Mouse (Mus musculus): Measurements from ENCODE around the gene Lst1. TPM values are rescaled to one million over a fixed set of nuclear protein-coding genes. Genes with fewer than 3 reads are reported as not detected.
A peak's percentile ranks its signal among the peaks of the same experiment; 100 is the strongest.

Gene Lst1
- polyA plus RNA-seq, 1 experiment from 2014 or later = 5.0 TPM

DNA sequence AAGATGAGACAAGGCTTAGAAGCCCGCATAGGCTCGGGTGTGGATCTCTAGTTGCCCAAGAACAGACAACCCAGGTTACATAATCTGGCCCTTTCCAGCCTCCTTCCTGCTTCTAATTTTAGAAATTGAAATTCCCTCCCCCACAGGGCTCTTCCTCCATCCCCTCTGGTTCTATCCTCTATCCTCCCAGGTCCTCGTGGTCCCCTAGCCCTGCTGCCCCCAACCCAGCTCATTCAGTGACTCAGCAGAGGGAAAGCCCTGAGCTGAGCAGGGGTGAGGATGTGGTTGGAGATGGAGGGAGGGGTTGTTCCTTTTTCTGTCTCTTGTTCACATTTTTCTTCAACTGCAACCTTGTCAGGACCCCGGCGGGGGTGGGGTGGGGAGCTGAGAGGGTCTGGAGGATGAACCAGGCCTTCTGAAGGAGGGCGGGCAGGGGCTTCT lies 31.4 kb upstream of the Lst1 start:
- 0 out of 2 replicates have a peak, but pooled peaks cover 2% of the 10 kb centered on the region for H3K36me3 ChIP-seq (ENCODE audit: control insufficient read depth, insufficient read depth, low read length)
- no peak overlapping the region for H3K4me3 ChIP-seq (ENCODE audit: low read depth, low read length)
- H3K27me3 ChIP-seq (ENCODE audit: control insufficient read depth, insufficient read depth, low read length) = no peaks in the 10 kb centered on the region
- H3K9me3 ChIP-seq (replicated peaks; ENCODE audit: control insufficient read depth, low read length) = no peaks in the 10 kb centered on the region
- H3K4me1 ChIP-seq (ENCODE audit: control insufficient read depth, insufficient read depth, low read length) = peaks cover 19% of the 10 kb centered on the region
- 61% methylated on average over 6 of the region's 6 CpGs for WGBS (ENCODE audit: insufficient replicate concordance)
- H3K27ac ChIP-seq (ENCODE audit: low read depth, low read length) = peak overlapping the region; percentile 29; the same call in 1 of the 2 replicates
- H3K4me2 ChIP-seq = no peak overlapping the region
- H3K9ac ChIP-seq (ENCODE audit: low read depth, low read length) = no peak overlapping the region
- no peak for ATAC-seq (replicated peaks; ENCODE audit: insufficient number of reproducible peaks, low FRiP score, low TSS enrichment)

DNA sequence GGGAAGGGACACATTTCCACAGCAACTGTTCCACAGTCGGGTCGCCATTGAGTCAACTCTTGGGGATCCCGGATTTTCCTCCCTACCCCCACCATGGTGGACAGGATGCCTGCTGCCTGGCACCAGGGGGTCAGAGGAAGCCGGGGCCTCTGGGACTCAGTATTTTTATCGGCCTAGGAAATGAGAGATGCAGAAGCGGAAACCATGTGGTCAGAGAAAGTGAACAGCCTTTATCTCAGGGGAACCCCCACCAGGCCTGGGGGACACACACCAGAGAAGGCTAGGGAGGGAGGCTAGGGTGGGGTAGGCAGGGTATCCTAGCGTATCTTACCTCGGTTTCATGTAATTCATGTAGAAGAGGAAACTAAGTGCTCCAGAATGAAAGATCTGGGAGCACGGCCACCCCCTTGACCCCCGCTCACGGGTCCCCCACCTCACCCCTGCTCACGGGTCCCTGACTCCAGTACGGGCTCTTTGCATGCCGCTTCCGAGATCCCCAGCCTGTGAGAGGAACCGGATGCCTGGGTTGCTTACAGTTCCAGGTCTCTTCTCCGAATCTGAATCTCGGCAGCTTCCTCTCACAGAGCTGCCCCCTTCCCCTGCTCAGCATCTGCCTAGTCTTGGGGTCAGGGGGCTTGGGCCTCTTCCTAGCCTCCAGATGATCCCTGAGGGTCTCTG lies 30.4 kb upstream of the Lst1 start:
- no peak overlapping the region for H3K9ac ChIP-seq (ENCODE audit: low read depth, low read length)
- no peaks in the 10 kb centered on the region for H3K9me3 ChIP-seq (replicated peaks; ENCODE audit: control insufficient read depth, low read length)
- H3K4me2 ChIP-seq = no peak overlapping the region
- peaks cover 19% of the 10 kb centered on the region for H3K4me1 ChIP-seq (ENCODE audit: control insufficient read depth, insufficient read depth, low read length)
- H3K27me3 ChIP-seq (ENCODE audit: control insufficient read depth, insufficient read depth, low read length) = no peaks in the 10 kb centered on the region
- H3K36me3 ChIP-seq (ENCODE audit: control insufficient read depth, insufficient read depth, low read length) = 0 out of 2 replicates have a peak, but pooled peaks cover 2% of the 10 kb centered on the region
- ATAC-seq (replicated peaks; ENCODE audit: insufficient number of reproducible peaks, low FRiP score, low TSS enrichment) = peak; percentile 61; the same call in 1 of the 2 replicates
- H3K4me3 ChIP-seq (ENCODE audit: low read depth, low read length) = no peak overlapping the region
- WGBS (ENCODE audit: insufficient replicate concordance) = 68% methylated on average over 18 of the region's 18 CpGs
- peak overlapping the region; percentile 66 for H3K27ac ChIP-seq (ENCODE audit: low read depth, low read length)

DNA sequence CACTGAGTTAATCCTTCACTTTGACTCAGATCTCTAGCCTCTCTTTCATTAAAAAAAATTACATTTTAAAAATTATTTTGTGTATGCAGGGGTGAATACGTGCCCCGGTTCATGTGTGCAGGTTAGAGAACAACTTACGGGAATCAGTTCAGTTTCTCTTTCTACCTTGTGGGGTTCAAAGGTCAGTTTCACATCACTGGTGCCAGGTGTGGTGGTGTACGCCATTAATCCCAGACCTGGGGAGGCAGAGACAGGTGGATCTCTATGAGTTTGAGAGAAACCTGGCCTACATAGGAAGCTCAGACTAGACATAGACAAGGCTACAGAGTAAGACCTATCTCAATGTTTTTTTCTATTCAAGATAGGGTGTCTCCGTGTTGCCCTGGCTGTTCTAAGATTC lies 24.8 kb upstream of the Lst1 start:
- H3K27ac ChIP-seq (ENCODE audit: low read depth, low read length) = no peak overlapping the region
- WGBS (ENCODE audit: insufficient replicate concordance) = 87% methylated on average over 5 of the region's 5 CpGs
- no peaks in the 10 kb centered on the region for H3K9me3 ChIP-seq (replicated peaks; ENCODE audit: control insufficient read depth, low read length)
- no peaks in the 10 kb centered on the region for H3K27me3 ChIP-seq (ENCODE audit: control insufficient read depth, insufficient read depth, low read length)
- no peak overlapping the region for H3K4me2 ChIP-seq
- no peaks in the 10 kb centered on the region for H3K36me3 ChIP-seq (ENCODE audit: control insufficient read depth, insufficient read depth, low read length)
- no peak for ATAC-seq (replicated peaks; ENCODE audit: insufficient number of reproducible peaks, low FRiP score, low TSS enrichment)
- no peaks in the 10 kb centered on the region for H3K4me1 ChIP-seq (ENCODE audit: control insufficient read depth, insufficient read depth, low read length)
- no peak overlapping the region for H3K4me3 ChIP-seq (ENCODE audit: low read depth, low read length)
- H3K9ac ChIP-seq (ENCODE audit: low read depth, low read length) = no peak overlapping the region

DNA sequence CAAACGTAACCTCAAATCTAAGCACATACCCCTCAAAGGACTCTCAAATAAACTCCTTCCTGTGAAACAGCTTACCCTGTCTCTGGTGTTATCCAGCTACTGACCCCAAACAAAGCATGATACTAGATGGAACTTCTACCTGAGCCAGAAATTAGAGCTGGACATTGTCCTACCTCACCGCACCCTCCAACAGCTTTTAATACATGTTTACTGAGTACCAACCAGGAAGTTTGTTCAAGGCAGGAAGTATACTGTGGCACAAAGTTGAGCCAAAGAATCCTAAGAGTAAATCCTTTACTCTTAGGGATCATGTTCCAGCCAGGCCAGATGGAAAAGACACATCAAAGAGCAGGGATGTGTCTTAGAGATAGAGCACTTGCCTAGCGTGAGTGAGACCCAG lies 22.4 kb upstream of the Lst1 start:
- 66% methylated on average over 3 of the region's 3 CpGs for WGBS (ENCODE audit: insufficient replicate concordance)
- no peaks in the 10 kb centered on the region for H3K27me3 ChIP-seq (ENCODE audit: control insufficient read depth, insufficient read depth, low read length)
- H3K4me1 ChIP-seq (ENCODE audit: control insufficient read depth, insufficient read depth, low read length) = no peaks in the 10 kb centered on the region
- no peak overlapping the region for H3K4me3 ChIP-seq (ENCODE audit: low read depth, low read length)
- no peaks in the 10 kb centered on the region for H3K9me3 ChIP-seq (replicated peaks; ENCODE audit: control insufficient read depth, low read length)
- no peaks in the 10 kb centered on the region for H3K36me3 ChIP-seq (ENCODE audit: control insufficient read depth, insufficient read depth, low read length)
- no peak overlapping the region for H3K9ac ChIP-seq (ENCODE audit: low read depth, low read length)
- no peak overlapping the region for H3K27ac ChIP-seq (ENCODE audit: low read depth, low read length)
- no peak for ATAC-seq (replicated peaks; ENCODE audit: insufficient number of reproducible peaks, low FRiP score, low TSS enrichment)
- no peak overlapping the region for H3K4me2 ChIP-seq

DNA sequence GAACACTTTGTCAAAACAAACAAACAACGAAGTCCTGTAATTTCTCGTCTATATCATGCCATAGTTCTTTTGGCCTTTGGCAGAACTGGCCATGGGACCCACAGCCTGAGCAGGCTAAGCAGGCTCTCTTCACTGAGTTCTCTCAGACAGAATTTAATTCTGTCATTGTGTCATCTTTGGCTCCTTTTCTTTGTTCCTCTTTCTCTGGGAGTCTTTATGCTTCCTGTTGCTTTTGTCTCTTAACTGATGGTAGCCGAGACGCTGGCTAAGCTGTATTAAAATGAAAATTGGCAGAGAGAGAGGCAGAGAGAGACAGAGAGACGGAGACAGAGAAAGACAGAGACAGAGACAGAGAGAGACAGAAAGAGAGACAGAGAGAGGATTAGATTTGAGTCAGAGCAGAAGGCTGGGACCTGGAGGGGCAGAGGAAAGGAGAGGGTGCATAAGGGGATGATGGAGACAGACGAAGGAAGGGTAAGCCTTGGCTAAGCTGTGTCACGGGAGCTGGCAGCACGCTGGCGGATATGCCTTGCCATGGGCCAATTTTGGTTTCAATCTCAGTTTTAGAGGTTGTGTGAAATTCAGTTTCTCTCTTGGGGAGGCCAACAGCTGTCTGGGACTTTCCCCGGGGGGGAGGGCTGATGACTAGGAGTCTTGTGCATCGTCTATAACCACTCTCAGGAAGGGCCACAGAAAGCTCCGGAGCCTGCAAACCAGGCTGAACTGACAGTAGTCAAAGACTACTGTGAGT lies 21.7 kb upstream of the Lst1 start:
- peaks cover 6% of the 10 kb centered on the region for H3K27me3 ChIP-seq (ENCODE audit: control insufficient read depth, insufficient read depth, low read length)
- no peaks in the 10 kb centered on the region for H3K9me3 ChIP-seq (replicated peaks; ENCODE audit: control insufficient read depth, low read length)
- H3K4me1 ChIP-seq (ENCODE audit: control insufficient read depth, insufficient read depth, low read length) = no peaks in the 10 kb centered on the region
- H3K9ac ChIP-seq (ENCODE audit: low read depth, low read length) = no peak overlapping the region
- no peak overlapping the region for H3K4me2 ChIP-seq
- no peak for ATAC-seq (replicated peaks; ENCODE audit: insufficient number of reproducible peaks, low FRiP score, low TSS enrichment)
- H3K27ac ChIP-seq (ENCODE audit: low read depth, low read length) = no peak overlapping the region
- H3K36me3 ChIP-seq (ENCODE audit: control insufficient read depth, insufficient read depth, low read length) = no peaks in the 10 kb centered on the region
- H3K4me3 ChIP-seq (ENCODE audit: low read depth, low read length) = no peak overlapping the region
- WGBS (ENCODE audit: insufficient replicate concordance) = 74% methylated on average over 12 of the region's 12 CpGs

DNA sequence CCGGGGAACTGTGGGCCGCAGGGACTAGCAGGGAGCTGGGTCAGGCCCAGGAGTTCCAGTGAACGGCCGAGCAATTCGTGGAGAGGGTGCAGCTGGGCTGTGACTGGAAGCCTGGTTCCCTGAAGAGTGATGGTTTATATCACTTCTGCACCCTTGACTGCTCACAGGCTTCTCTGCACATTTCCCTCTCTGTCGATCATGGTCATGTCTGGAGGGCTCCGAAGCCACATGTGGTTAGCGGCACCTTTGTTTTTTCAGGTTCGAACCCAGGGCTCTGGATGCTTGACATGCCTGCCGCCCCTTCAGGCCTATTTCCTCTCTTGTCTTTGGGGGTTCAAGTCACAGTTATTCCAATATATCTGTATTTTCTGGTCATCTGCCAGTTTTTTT lies 17.1 kb upstream of the Lst1 start:
- 49% methylated on average over 10 of the region's 10 CpGs for WGBS (ENCODE audit: insufficient replicate concordance)
- Histone ChIP-seq H3K27ac (ENCODE audit: low read depth, low read length) (no peak overlapping the region), H3K27me3 (ENCODE audit: control insufficient read depth, insufficient read depth, low read length) (peaks cover 47% of the 10 kb centered on the region), H3K9ac (ENCODE audit: low read depth, low read length) (no peak overlapping the region), H3K9me3 (replicated peaks; ENCODE audit: control insufficient read depth, low read length) (no peaks in the 10 kb centered on the region), H3K36me3 (ENCODE audit: control insufficient read depth, insufficient read depth, low read length) (no peaks in the 10 kb centered on the region), H3K4me1 (ENCODE audit: control insufficient read depth, insufficient read depth, low read length) (no peaks in the 10 kb centered on the region), H3K4me2 (no peak overlapping the region), H3K4me3 (ENCODE audit: low read depth, low read length) (no peak overlapping the region)
- ATAC-seq (replicated peaks; ENCODE audit: insufficient number of reproducible peaks, low FRiP score, low TSS enrichment) = no peak

DNA sequence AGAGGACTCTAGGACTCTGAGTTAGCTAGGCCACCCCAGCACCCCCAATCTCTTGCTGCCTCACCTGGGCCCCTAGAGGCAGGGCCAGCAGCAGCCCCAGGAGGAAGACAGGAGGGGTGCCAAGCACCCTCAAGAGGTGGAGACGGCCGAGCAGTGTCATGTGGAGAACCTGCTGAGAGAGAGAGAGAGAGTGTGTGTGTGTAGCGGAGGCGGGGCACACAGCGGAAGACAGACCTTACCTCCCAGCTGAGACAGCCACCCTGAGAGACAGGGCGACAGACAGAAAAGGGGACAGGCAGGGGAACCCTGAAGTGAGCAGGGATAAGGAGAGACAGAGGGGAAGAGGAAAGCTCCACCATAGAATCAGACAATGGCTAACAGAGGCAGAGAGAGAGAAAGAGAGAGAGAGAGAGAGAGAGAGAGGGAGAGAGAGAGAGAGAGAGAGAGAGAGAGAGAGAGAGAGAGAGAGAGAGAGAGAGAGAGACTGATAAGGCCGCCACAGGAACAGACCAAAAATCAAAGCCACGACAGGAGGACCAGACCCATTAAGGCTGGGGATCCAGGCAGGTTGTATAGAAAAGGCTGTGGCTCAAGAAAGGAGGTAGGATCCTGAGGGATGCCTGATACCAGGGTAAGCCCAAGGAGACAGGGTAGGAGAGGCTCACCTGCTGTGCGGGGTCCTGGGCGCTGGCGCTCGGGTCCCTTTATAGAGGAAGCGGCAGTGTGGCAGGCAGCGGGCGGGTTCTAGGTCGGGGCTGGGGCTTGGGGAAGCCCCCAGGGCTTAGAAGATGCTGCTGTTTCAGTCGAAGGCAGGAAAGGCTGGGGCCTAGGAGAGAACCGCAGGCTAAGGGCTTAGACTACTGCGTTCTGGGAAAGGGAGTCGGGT lies 16.5 kb upstream of the Lst1 start, which contains the start of gene Lta:
Lta (minus strand) TSS at position 858 of the 886 bp plus-strand sequence.
- Histone ChIP-seq H3K4me2 (peak within 1 kb of the TSS; percentile 29; the same call in 1 of the 2 replicates), H3K27me3 (ENCODE audit: control insufficient read depth, insufficient read depth, low read length) (peaks cover 51% of the 10 kb centered on the region), H3K36me3 (ENCODE audit: control insufficient read depth, insufficient read depth, low read length) (no peaks in the 10 kb centered on the region), H3K4me1 (ENCODE audit: control insufficient read depth, insufficient read depth, low read length) (no peaks in the 10 kb centered on the region), H3K9me3 (replicated peaks; ENCODE audit: control insufficient read depth, low read length) (no peaks in the 10 kb centered on the region), H3K27ac (ENCODE audit: low read depth, low read length) (no peak within 1 kb of the TSS), H3K4me3 (ENCODE audit: low read depth, low read length) (no peak within 1 kb of the TSS), H3K9ac (ENCODE audit: low read depth, low read length) (no peak within 1 kb of the TSS; the same call in 1 of the 2 replicates)
- ATAC-seq (replicated peaks; ENCODE audit: insufficient number of reproducible peaks, low FRiP score, low TSS enrichment) = no peak
- 17% methylated on average over 20 of the region's 20 CpGs for WGBS (ENCODE audit: insufficient replicate concordance)

DNA sequence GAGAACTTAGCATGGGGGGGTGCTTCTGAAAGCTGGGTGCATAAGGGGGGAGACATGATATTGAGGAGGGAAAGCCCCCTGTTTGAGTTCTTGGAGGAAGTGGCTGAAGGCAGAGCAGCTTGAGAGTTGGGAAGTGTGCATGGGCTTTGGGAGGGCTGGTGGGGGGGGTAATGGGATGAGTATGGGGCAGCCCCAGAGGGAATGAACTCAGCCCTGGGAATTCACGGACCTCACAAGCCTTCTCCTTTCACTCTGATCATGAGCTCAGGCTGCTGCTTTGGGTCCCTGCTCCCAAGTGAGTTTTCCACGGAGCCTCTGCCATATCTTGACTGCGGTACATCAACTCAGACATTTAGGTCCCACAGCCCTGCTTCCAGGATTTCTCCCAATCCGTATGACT lies 14.2 kb upstream of the Lst1 start:
- no peak overlapping the region for H3K4me3 ChIP-seq (ENCODE audit: low read depth, low read length)
- H3K4me2 ChIP-seq = no peak overlapping the region
- H3K27me3 ChIP-seq (ENCODE audit: control insufficient read depth, insufficient read depth, low read length) = peaks cover 59% of the 10 kb centered on the region
- 64% methylated on average over 4 of the region's 4 CpGs for WGBS (ENCODE audit: insufficient replicate concordance)
- H3K4me1 ChIP-seq (ENCODE audit: control insufficient read depth, insufficient read depth, low read length) = no peaks in the 10 kb centered on the region
- H3K9me3 ChIP-seq (replicated peaks; ENCODE audit: control insufficient read depth, low read length) = no peaks in the 10 kb centered on the region
- no peak for ATAC-seq (replicated peaks; ENCODE audit: insufficient number of reproducible peaks, low FRiP score, low TSS enrichment)
- no peaks in the 10 kb centered on the region for H3K36me3 ChIP-seq (ENCODE audit: control insufficient read depth, insufficient read depth, low read length)
- no peak overlapping the region for H3K9ac ChIP-seq (ENCODE audit: low read depth, low read length)
- H3K27ac ChIP-seq (ENCODE audit: low read depth, low read length) = no peak overlapping the region

Data from heart, embryonic 11.5 days (tissue).